Mouse (Mus musculus): ENCODE measurements at regions not wholly inside any gene's neighbourhood (a gene's known extent, or its start where the extent isn't known, plus 50 kb on each side); places are given as distances from the start of the nearest gene placed in this dataset.

GRCm38 (mm10) chr3:18295921-18296320 is 347.7 kb downstream of the Cypt12 start:
- CTCF ChIA-PET: no interaction called here
- no peak for DNase-seq (ENCODE audit: low read depth, low spot score)
- POLR2A ChIA-PET: interaction anchor here (0.6 kb wide), 1 partner anchor 66 kb away, joined by 3 read pairs; no protein-coding TSS in a partner anchor

DNA sequence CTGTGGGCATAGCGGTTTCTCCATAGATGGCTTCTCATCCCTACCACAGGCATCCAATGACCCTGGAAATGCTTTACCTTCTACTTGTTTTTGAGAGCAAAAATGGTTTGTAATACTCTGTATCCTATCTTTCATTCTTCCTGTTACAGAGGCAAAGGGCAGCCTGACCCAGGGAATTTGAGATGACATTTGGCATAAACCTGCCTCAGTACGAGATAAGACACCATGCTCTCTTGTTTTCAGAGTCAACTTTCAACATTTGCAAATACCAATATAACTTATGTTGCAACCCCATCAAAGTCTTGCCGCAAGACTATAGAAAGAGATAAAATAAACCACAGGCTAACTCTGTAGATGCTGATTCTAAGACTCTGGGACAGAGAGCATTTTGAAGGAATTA is 350.5 kb downstream of the Cypt12 start:
- no peak for DNase-seq (ENCODE audit: low read depth, low spot score)
- H3K27me3 ChIP-seq: no peaks in the 10 kb centered on the region
- TF ChIP-seq CTCF (IDR thresholded peaks at IDR 0.05): no peak
- in situ Hi-C loops (cut with MboI; ENCODE audit: low pct_unique_long_range_greater_than_20kb): no loop called here
- POLR2A ChIA-PET: no interaction called here
- no peak for ATAC-seq
- CTCF ChIA-PET: no interaction called here

More at GRCm38 (mm10) chr3:18295921-18296320, 347.7 kb downstream of the Cypt12 start:
- no peak for TF ChIP-seq CTCF (IDR thresholded peaks at IDR 0.05)
- H3K27me3 ChIP-seq: no peaks in the 10 kb centered on the region
- ATAC-seq: no peak
- in situ Hi-C loops (cut with MboI; ENCODE audit: low pct_unique_long_range_greater_than_20kb): no loop called here

DNA sequence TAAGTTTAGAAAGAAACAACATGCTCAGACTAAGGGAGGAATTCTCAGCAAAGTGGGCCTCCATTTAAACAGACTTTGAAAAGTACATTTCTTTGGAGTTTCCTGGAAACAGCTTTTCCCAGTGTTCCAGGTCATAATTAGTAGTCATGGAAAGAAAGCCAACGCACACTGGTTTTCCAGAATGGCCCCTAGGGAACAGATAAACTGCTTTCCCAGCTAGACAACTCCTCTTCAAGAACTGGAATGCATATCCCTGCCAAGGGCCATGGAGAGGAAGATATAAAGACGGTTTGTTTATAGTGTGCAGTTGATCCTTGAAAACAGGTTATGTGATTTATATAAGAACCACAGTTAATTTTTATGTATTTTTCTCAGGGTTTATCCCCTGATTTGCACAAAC is 351.3 kb downstream of the Cypt12 start:
- no peak for TF ChIP-seq CTCF (IDR thresholded peaks at IDR 0.05)
- ATAC-seq: no peak
- in situ Hi-C loops (cut with MboI; ENCODE audit: low pct_unique_long_range_greater_than_20kb): no loop called here
- DNase-seq (ENCODE audit: low read depth, low spot score): no peak
- no peaks in the 10 kb centered on the region for H3K27me3 ChIP-seq
- POLR2A ChIA-PET: no interaction called here
- CTCF ChIA-PET: interaction anchor here (1.1 kb wide), 1 partner anchor 13 kb away, joined by 4 read pairs; no protein-coding TSS in a partner anchor

DNA sequence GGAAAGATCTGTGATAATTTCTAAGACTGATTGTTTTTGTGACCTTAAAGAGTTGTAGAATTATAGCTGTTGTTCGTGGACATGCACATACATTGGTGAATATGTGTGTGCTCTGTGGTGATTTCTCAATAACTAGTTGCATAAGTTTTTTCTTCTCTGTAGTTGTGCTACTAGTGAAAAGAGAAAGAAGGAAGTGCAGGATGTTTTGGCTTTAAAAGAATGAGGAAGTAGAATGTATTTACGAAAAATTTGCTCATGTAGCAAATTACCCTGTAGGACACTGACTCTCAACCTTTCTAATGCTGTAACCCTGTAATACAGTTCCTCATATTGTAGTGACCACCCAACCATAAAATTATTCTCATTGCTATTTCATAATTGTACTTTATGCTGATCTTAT is 371.2 kb downstream of the Cypt12 start:
- in situ Hi-C loops (cut with MboI; ENCODE audit: low pct_unique_long_range_greater_than_20kb): no loop called here
- CTCF ChIA-PET: no interaction called here
- no peaks in the 10 kb centered on the region for H3K27me3 ChIP-seq
- ATAC-seq (no peak), DNase-seq (ENCODE audit: low read depth, low spot score) (no peak)
- no peak for TF ChIP-seq CTCF (IDR thresholded peaks at IDR 0.05)
- POLR2A ChIA-PET: no interaction called here

DNA sequence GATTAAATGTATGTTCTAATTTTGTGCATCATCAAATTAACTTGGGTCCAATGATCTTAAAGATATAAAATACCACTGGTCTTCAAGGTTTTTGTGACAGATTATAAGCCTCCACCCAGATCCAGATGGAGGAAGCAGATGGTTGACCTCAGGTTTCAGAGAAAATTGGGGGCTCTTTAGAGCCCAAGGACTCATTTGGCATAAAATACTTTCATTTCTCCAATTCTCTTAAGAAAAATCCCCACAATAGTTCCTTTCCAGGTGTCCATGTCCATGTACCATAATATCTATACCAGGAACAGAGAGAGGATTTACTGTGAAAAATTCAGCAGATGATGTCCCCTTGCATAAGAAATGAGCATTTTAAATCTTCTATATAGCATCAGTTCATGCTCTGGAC is 385.0 kb downstream of the Cypt12 start:
- H3K27me3 ChIP-seq: peaks cover 3% of the 10 kb centered on the region
- ATAC-seq (no peak), DNase-seq (ENCODE audit: low read depth, low spot score) (no peak)
- TF ChIP-seq CTCF (IDR thresholded peaks at IDR 0.05): no peak
- ChIA-PET POLR2A (no interaction called here), CTCF (no interaction called here)
- in situ Hi-C loops (cut with MboI; ENCODE audit: low pct_unique_long_range_greater_than_20kb): no loop called here

DNA sequence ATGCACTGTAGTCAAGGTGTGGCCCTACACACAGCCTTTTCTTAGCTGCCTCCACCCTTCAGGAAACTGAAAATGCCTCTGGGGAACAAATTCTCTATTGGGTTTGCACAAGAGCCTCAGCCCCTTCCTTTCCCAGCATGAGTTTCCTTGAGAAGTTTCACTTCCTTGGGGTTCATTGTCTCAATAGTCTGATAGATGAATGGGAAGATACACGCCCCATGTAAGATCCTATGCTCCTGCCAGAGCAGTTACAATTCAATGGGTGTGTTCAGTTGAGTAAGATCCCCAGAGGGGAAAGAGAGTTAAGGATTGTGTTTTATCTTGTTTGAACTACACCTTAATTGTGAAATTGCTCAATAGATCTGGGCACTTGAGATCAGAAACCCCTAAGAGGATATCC is 391.0 kb downstream of the Cypt12 start:
- TF ChIP-seq CTCF (IDR thresholded peaks at IDR 0.05): no peak
- no peak for DNase-seq (ENCODE audit: low read depth, low spot score)
- H3K27me3 ChIP-seq: peaks cover 24% of the 10 kb centered on the region
- ChIA-PET POLR2A (interaction anchor here (0.6 kb wide), 1 partner anchor 149 kb away, joined by 4 read pairs; no protein-coding TSS in a partner anchor), CTCF (no interaction called here)
- ATAC-seq: no peak
- in situ Hi-C loops (cut with MboI; ENCODE audit: low pct_unique_long_range_greater_than_20kb): no loop called here

GRCm38 (mm10) chr3:18341757-18342156 is 393.5 kb downstream of the Cypt12 start:
- POLR2A ChIA-PET: no interaction called here
- in situ Hi-C loops (cut with MboI; ENCODE audit: low pct_unique_long_range_greater_than_20kb): no loop called here
- no peak for ATAC-seq
- no peak for DNase-seq (ENCODE audit: low read depth, low spot score)
- TF ChIP-seq CTCF (IDR thresholded peaks at IDR 0.05): no peak
- CTCF ChIA-PET: interaction anchor here (0.7 kb wide), 1 partner anchor 99 kb away, joined by 3 read pairs; no protein-coding TSS in a partner anchor
- H3K27me3 ChIP-seq: peaks cover 24% of the 10 kb centered on the region

DNA sequence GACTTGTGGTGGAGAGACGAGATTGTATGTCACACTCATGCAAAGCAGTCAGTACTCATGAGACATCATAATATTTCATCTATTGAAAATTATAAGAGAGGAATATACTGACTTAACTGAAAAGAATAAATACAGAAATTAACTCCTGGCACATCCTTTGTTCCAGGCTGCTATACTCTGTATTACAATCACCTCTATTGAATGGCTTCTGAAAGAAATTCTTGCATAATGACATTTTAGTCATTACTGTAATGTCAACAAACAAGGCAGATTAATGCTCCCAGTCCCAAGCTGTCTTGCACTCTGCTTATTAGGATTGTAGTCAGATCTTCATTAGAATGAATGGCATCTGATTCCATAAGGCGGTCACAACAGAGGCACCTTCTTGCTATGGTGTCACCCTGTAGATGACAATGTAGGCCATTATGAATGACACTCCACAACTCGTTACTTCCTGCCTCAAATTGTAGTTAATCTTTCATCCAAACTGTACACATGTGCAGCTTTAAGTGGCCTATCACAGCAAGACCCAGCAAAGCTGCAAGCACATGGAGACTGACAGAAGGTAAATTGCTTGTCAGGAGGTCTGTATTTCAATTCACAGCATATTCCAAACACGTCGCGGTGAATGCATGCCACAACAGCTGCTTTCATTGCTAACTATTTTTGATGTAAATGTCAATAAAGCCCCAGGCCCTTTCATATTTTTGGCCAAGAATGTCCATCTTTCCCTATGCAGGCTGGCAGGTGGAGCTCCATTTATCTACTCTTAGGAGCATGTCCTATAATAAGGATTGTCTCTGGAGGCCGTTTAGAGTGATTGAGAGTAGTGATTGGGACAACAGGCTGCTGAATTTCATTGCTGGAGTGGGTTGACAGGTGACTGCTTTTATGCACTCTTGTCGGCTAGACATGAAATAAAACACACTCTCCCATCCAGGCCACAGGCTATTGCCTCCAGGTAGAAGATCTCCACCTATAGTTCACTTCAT is 430.1 kb downstream of the Cypt12 start:
- ChIA-PET CTCF (no interaction called here), POLR2A (no interaction called here)
- TF ChIP-seq CTCF (IDR thresholded peaks at IDR 0.05): no peak
- in situ Hi-C loops (cut with MboI; ENCODE audit: low pct_unique_long_range_greater_than_20kb): no loop called here
- no peak for ATAC-seq
- DNase-seq (ENCODE audit: low read depth, low spot score): no peak
- no peaks in the 10 kb centered on the region for H3K27me3 ChIP-seq

DNA sequence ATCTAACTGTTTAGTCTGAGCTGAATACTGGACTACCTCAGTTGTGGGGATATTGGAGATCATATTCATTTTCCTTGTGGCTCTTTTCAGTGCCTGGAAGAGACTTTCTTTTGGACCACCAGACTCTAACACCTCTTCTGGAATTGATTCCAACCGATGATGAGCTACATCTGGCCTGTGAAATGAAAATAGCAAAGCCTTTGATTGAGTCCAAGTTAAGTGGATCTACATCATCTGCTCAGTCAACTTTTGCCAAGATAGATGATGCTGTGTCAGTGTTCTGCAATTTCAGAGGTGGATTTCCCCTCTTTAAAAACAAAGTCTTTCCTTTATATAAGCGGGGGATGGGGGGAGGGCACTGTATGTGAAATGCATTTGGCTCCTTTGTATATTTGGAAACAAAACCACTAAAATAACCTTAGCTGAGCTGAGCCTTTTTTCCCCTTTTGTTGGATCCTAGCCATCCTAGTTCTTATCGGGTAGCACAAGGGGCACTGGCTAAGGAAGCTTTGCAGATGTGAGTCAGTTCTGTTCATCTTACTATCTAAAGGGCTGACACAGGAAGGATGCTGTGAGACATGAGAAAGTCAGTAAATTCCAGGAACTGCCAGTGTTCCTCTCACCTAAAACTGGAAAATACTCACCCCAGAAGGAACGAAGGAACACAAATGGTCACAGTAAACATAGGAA is 473.8 kb downstream of the Cypt12 start:
- in situ Hi-C loops (cut with MboI; ENCODE audit: low pct_unique_long_range_greater_than_20kb): no loop called here
- ATAC-seq (no peak), DNase-seq (ENCODE audit: low read depth, low spot score) (no peak)
- POLR2A ChIA-PET: interaction anchor here (0.7 kb wide), 1 partner anchor 286 kb away, joined by 3 read pairs; no protein-coding TSS in a partner anchor
- TF ChIP-seq CTCF (IDR thresholded peaks at IDR 0.05): no peak
- peaks cover 32% of the 10 kb centered on the region for H3K27me3 ChIP-seq
- CTCF ChIA-PET: interaction anchor here (1.6 kb wide), 1 partner anchor 16 kb away, joined by 3 read pairs; no protein-coding TSS in a partner anchor

GRCm38 (mm10) chr3:18428908-18429307 is 480.7 kb downstream of the Cypt12 start:
- in situ Hi-C loops (cut with MboI; ENCODE audit: low pct_unique_long_range_greater_than_20kb): no loop called here

GRCm38 (mm10) chr3:18438845-18439244 is 490.6 kb downstream of the Cypt12 start:
- no peak for ATAC-seq
- DNase-seq (ENCODE audit: low read depth, low spot score): no peak
- in situ Hi-C loops (cut with MboI; ENCODE audit: low pct_unique_long_range_greater_than_20kb): no loop called here
- CTCF ChIA-PET: interaction anchor here (1.0 to 1.4 kb wide), 3 partner anchors 10 to 25 kb away, joined by 3 to 4 read pairs (median 3); no protein-coding TSS in a partner anchor
- peaks cover 5% of the 10 kb centered on the region for H3K27me3 ChIP-seq
- POLR2A ChIA-PET: no interaction called here
- TF ChIP-seq CTCF (IDR thresholded peaks at IDR 0.05): no peak

More at GRCm38 (mm10) chr3:18428908-18429307, 480.7 kb downstream of the Cypt12 start:
- TF ChIP-seq CTCF (IDR thresholded peaks at IDR 0.05): no peak
- peaks cover 31% of the 10 kb centered on the region for H3K27me3 ChIP-seq
- CTCF ChIA-PET: interaction anchor here (0.7 to 1.6 kb wide), 5 partner anchors 9 to 114 kb away, joined by 3 to 4 read pairs (median 3); no protein-coding TSS in a partner anchor
- ATAC-seq: no peak
- POLR2A ChIA-PET: no interaction called here
- DNase-seq (ENCODE audit: low read depth, low spot score): no peak
